Mouse (Mus musculus): ENCODE measurements at regions not wholly inside any gene's neighbourhood (a gene's known extent, or its start where the extent isn't known, plus 50 kb on each side); places are given as distances from the start of the nearest gene placed in this dataset.

GRCm38 (mm10) chr4:131400756-131401155 lies 437.3 kb downstream of the Ptpru start:
- Histone ChIP-seq H3K27ac (replicated peaks; ENCODE audit: low read depth, low read length) (no peak overlapping the region), H3K9me3 (ENCODE audit: control insufficient read depth, low read length) (no peaks in the 10 kb centered on the region), H3K27me3 (replicated peaks; ENCODE audit: control insufficient read depth, insufficient read depth, low read length) (no peaks in the 10 kb centered on the region), H3K9ac (ENCODE audit: low read depth, low read length) (no peak overlapping the region), H3K4me3 (ENCODE audit: low read depth, low read length) (no peak overlapping the region), H3K4me2 (ENCODE audit: low read depth, low read length) (no peak overlapping the region), H3K4me1 (ENCODE audit: control insufficient read depth, insufficient read depth, low read length) (peaks cover 6% of the 10 kb centered on the region; the same call in 1 of the 2 replicates), H3K36me3 (ENCODE audit: control insufficient read depth, insufficient read depth, low read length) (no peaks in the 10 kb centered on the region)
- WGBS, result 29% methylated on average over 11 of the region's 11 CpGs
- ATAC-seq (ENCODE audit: low read depth), result no peak
- no peak for DNase-seq (ENCODE audit: low spot score)

GRCm38 (mm10) chr4:131401255-131401654 lies 436.8 kb downstream of the Ptpru start:
- ATAC-seq (ENCODE audit: low read depth), result no peak
- H3K27me3 ChIP-seq (replicated peaks; ENCODE audit: control insufficient read depth, insufficient read depth, low read length), result no peaks in the 10 kb centered on the region
- DNase-seq (ENCODE audit: low spot score), result no peak
- 87% methylated on average over 6 of the region's 6 CpGs for WGBS
- no peak overlapping the region for H3K4me2 ChIP-seq (ENCODE audit: low read depth, low read length)
- H3K36me3 ChIP-seq (ENCODE audit: control insufficient read depth, insufficient read depth, low read length), result no peaks in the 10 kb centered on the region
- H3K27ac ChIP-seq (replicated peaks; ENCODE audit: low read depth, low read length), result no peak overlapping the region
- no peak overlapping the region for H3K4me3 ChIP-seq (ENCODE audit: low read depth, low read length)
- no peak overlapping the region for H3K9ac ChIP-seq (ENCODE audit: low read depth, low read length)
- H3K4me1 ChIP-seq (ENCODE audit: control insufficient read depth, insufficient read depth, low read length), result peaks cover 8% of the 10 kb centered on the region; the same call in 1 of the 2 replicates
- no peaks in the 10 kb centered on the region for H3K9me3 ChIP-seq (ENCODE audit: control insufficient read depth, low read length)

GRCm38 (mm10) chr4:131405376-131406017 lies 432.6 kb downstream of the Ptpru start:
- no peak for ATAC-seq (ENCODE audit: low read depth)
- WGBS, result 25% methylated on average over 12 of the region's 12 CpGs
- DNase-seq (ENCODE audit: low spot score), result peak; percentile 29
- Histone ChIP-seq H3K4me3 (ENCODE audit: low read depth, low read length) (no peak overlapping the region), H3K9me3 (ENCODE audit: control insufficient read depth, low read length) (no peaks in the 10 kb centered on the region), H3K9ac (ENCODE audit: low read depth, low read length) (no peak overlapping the region), H3K4me1 (ENCODE audit: control insufficient read depth, insufficient read depth, low read length) (peaks cover 11% of the 10 kb centered on the region; the same call in 1 of the 2 replicates), H3K36me3 (ENCODE audit: control insufficient read depth, insufficient read depth, low read length) (no peaks in the 10 kb centered on the region), H3K27ac (replicated peaks; ENCODE audit: low read depth, low read length) (no peak overlapping the region; the same call in 1 of the 2 replicates), H3K4me2 (ENCODE audit: low read depth, low read length) (no peak overlapping the region), H3K27me3 (replicated peaks; ENCODE audit: control insufficient read depth, insufficient read depth, low read length) (no peaks in the 10 kb centered on the region)

GRCm38 (mm10) chr4:131407464-131407863 lies 430.6 kb downstream of the Ptpru start:
- no peak; the same call in 1 of the 2 replicates for ATAC-seq (ENCODE audit: low read depth)
- Histone ChIP-seq H3K4me3 (ENCODE audit: low read depth, low read length) (no peak overlapping the region), H3K27me3 (replicated peaks; ENCODE audit: control insufficient read depth, insufficient read depth, low read length) (no peaks in the 10 kb centered on the region), H3K4me1 (ENCODE audit: control insufficient read depth, insufficient read depth, low read length) (peaks cover 11% of the 10 kb centered on the region; the same call in 1 of the 2 replicates), H3K4me2 (ENCODE audit: low read depth, low read length) (no peak overlapping the region), H3K27ac (replicated peaks; ENCODE audit: low read depth, low read length) (no peak overlapping the region), H3K9ac (ENCODE audit: low read depth, low read length) (no peak overlapping the region), H3K36me3 (ENCODE audit: control insufficient read depth, insufficient read depth, low read length) (no peaks in the 10 kb centered on the region), H3K9me3 (ENCODE audit: control insufficient read depth, low read length) (no peaks in the 10 kb centered on the region)
- DNase-seq (ENCODE audit: low spot score), result peak; percentile 29
- WGBS, result 22% methylated on average over 3 of the region's 3 CpGs

GRCm38 (mm10) chr4:131408644-131409043 lies 429.4 kb downstream of the Ptpru start:
- 77% methylated on average over 1 of the region's 1 CpGs for WGBS
- no peaks in the 10 kb centered on the region for H3K9me3 ChIP-seq (ENCODE audit: control insufficient read depth, low read length)
- H3K27me3 ChIP-seq (replicated peaks; ENCODE audit: control insufficient read depth, insufficient read depth, low read length), result no peaks in the 10 kb centered on the region
- no peak overlapping the region for H3K27ac ChIP-seq (replicated peaks; ENCODE audit: low read depth, low read length)
- no peaks in the 10 kb centered on the region for H3K36me3 ChIP-seq (ENCODE audit: control insufficient read depth, insufficient read depth, low read length)
- H3K9ac ChIP-seq (ENCODE audit: low read depth, low read length), result no peak overlapping the region
- H3K4me3 ChIP-seq (ENCODE audit: low read depth, low read length), result no peak overlapping the region
- H3K4me1 ChIP-seq (ENCODE audit: control insufficient read depth, insufficient read depth, low read length), result peaks cover 11% of the 10 kb centered on the region; the same call in 1 of the 2 replicates
- ATAC-seq (ENCODE audit: low read depth), result no peak
- DNase-seq (ENCODE audit: low spot score), result no peak
- no peak overlapping the region for H3K4me2 ChIP-seq (ENCODE audit: low read depth, low read length)

- no peaks in the 10 kb centered on the region for H3K27me3 ChIP-seq (replicated peaks; ENCODE audit: control insufficient read depth, insufficient read depth, low read length)
- WGBS, result 20% methylated on average over 3 of the region's 3 CpGs
These were observed 428.3 kb downstream of the Ptpru start for GRCm38 (mm10) chr4:131409805-131410204.

GRCm38 (mm10) chr4:131411936-131412335 lies 426.2 kb downstream of the Ptpru start:
- Histone ChIP-seq H3K4me1 (ENCODE audit: control insufficient read depth, insufficient read depth, low read length) (0 out of 2 replicates have a peak, but pooled peaks cover 3% of the 10 kb centered on the region), H3K9me3 (ENCODE audit: control insufficient read depth, low read length) (no peaks in the 10 kb centered on the region), H3K9ac (ENCODE audit: low read depth, low read length) (no peak overlapping the region), H3K27me3 (replicated peaks; ENCODE audit: control insufficient read depth, insufficient read depth, low read length) (no peaks in the 10 kb centered on the region), H3K4me2 (ENCODE audit: low read depth, low read length) (no peak overlapping the region), H3K27ac (replicated peaks; ENCODE audit: low read depth, low read length) (no peak overlapping the region), H3K4me3 (ENCODE audit: low read depth, low read length) (no peak overlapping the region), H3K36me3 (ENCODE audit: control insufficient read depth, insufficient read depth, low read length) (no peaks in the 10 kb centered on the region)
- DNase-seq (ENCODE audit: low spot score) (no peak), ATAC-seq (ENCODE audit: low read depth) (no peak)
- WGBS, result 52% methylated on average over 4 of the region's 4 CpGs

More at GRCm38 (mm10) chr4:131409805-131410204, 428.3 kb downstream of the Ptpru start:
- no peaks in the 10 kb centered on the region for H3K9me3 ChIP-seq (ENCODE audit: control insufficient read depth, low read length)
- H3K36me3 ChIP-seq (ENCODE audit: control insufficient read depth, insufficient read depth, low read length), result no peaks in the 10 kb centered on the region
- H3K27ac ChIP-seq (replicated peaks; ENCODE audit: low read depth, low read length), result no peak overlapping the region
- no peak overlapping the region for H3K9ac ChIP-seq (ENCODE audit: low read depth, low read length)
- ATAC-seq (ENCODE audit: low read depth) (peak; percentile 67), DNase-seq (ENCODE audit: low spot score) (peak; percentile 24)
- H3K4me2 ChIP-seq (ENCODE audit: low read depth, low read length), result no peak overlapping the region
- H3K4me1 ChIP-seq (ENCODE audit: control insufficient read depth, insufficient read depth, low read length), result peaks cover 11% of the 10 kb centered on the region; the same call in 1 of the 2 replicates
- no peak overlapping the region for H3K4me3 ChIP-seq (ENCODE audit: low read depth, low read length)

GRCm38 (mm10) chr4:131413380-131413779 lies 424.7 kb downstream of the Ptpru start:
- WGBS, result 80% methylated on average over 6 of the region's 6 CpGs

GRCm38 (mm10) chr4:131415453-131415852 lies 422.6 kb downstream of the Ptpru start:
- Histone ChIP-seq H3K27me3 (replicated peaks; ENCODE audit: control insufficient read depth, insufficient read depth, low read length) (no peaks in the 10 kb centered on the region), H3K4me3 (ENCODE audit: low read depth, low read length) (no peak overlapping the region), H3K36me3 (ENCODE audit: control insufficient read depth, insufficient read depth, low read length) (no peaks in the 10 kb centered on the region), H3K9ac (ENCODE audit: low read depth, low read length) (no peak overlapping the region), H3K4me2 (ENCODE audit: low read depth, low read length) (no peak overlapping the region), H3K9me3 (ENCODE audit: control insufficient read depth, low read length) (no peaks in the 10 kb centered on the region), H3K27ac (replicated peaks; ENCODE audit: low read depth, low read length) (no peak overlapping the region), H3K4me1 (ENCODE audit: control insufficient read depth, insufficient read depth, low read length) (no peaks in the 10 kb centered on the region)
- no peak for ATAC-seq (ENCODE audit: low read depth)
- DNase-seq (ENCODE audit: low spot score), result no peak
- WGBS, result 76% methylated on average over 5 of the region's 5 CpGs

More at GRCm38 (mm10) chr4:131413380-131413779, 424.7 kb downstream of the Ptpru start:
- no peak for ATAC-seq (ENCODE audit: low read depth)
- no peaks in the 10 kb centered on the region for H3K4me1 ChIP-seq (ENCODE audit: control insufficient read depth, insufficient read depth, low read length)
- H3K9me3 ChIP-seq (ENCODE audit: control insufficient read depth, low read length), result no peaks in the 10 kb centered on the region
- no peak overlapping the region for H3K4me2 ChIP-seq (ENCODE audit: low read depth, low read length)
- H3K9ac ChIP-seq (ENCODE audit: low read depth, low read length), result no peak overlapping the region
- no peak overlapping the region for H3K4me3 ChIP-seq (ENCODE audit: low read depth, low read length)
- no peaks in the 10 kb centered on the region for H3K27me3 ChIP-seq (replicated peaks; ENCODE audit: control insufficient read depth, insufficient read depth, low read length)
- no peak overlapping the region for H3K27ac ChIP-seq (replicated peaks; ENCODE audit: low read depth, low read length)
- DNase-seq (ENCODE audit: low spot score), result no peak
- H3K36me3 ChIP-seq (ENCODE audit: control insufficient read depth, insufficient read depth, low read length), result no peaks in the 10 kb centered on the region

Data from embryonic facial prominence, embryonic 14.5 days (tissue).